Mouse (Mus musculus) kidney, embryonic 15.5 days (tissue): ENCODE measurements around the gene A3galt2. TPM values are rescaled to one million over a fixed set of nuclear protein-coding genes. Genes with fewer than 3 reads are reported as not detected.

Source experiments
- ATAC-seq: fragments of 200-750 bp; cut with Nextera tagmentation; replicated peaks from 2 replicates; pipeline ENCODE4 v1.8.0; 2017; ENCODE audit warnings: moderate TSS enrichment; ENCODE audit not compliant: low FRiP score
- H3K27ac ChIP-seq: fragments of 300-500 bp; sonication (generic); 2 replicates; pipeline ENCODE4 v1.5.1; 2015; ENCODE audit warnings: mild to moderate bottlenecking, inconsistent platforms
- H3K27me3 ChIP-seq: fragments of 300-500 bp; sonication (generic); 2 replicates; pipeline ENCODE4 v1.6.1; 2015; ENCODE audit warnings: inconsistent platforms
- H3K36me3 ChIP-seq: fragments of 300-500 bp; sonication (generic); 2 replicates; pipeline ENCODE4 v1.6.1; 2015; ENCODE audit warnings: inconsistent platforms
- H3K4me1 ChIP-seq: fragments of 300-500 bp; sonication (generic); 2 replicates; pipeline ENCODE4 v1.6.1; 2015; ENCODE audit warnings: inconsistent platforms
- H3K4me2 ChIP-seq: fragments of 300-500 bp; sonication (generic); 2 replicates; pipeline ENCODE4 v1.6.1; 2015; ENCODE audit warnings: moderate library complexity, mild to moderate bottlenecking, inconsistent platforms
- H3K4me3 ChIP-seq: fragments of 300-500 bp; sonication (generic); replicated peaks from 2 replicates; pipeline ENCODE4 v1.5.1; 2015; ENCODE audit warnings: mild to moderate bottlenecking, inconsistent platforms
- H3K9ac ChIP-seq: fragments of 300-500 bp; sonication (generic); 2 replicates; pipeline ENCODE4 v1.6.1; 2015; ENCODE audit warnings: mild to moderate bottlenecking, inconsistent platforms
- H3K9me3 ChIP-seq: fragments of 300-500 bp; sonication (generic); replicated peaks from 2 replicates; pipeline ENCODE4 v1.6.1; 2016; ENCODE audit warnings: inconsistent platforms
- WGBS: fragments of 180-500 bp; shearing (Covaris S2); methylation state at CpG from one replicate; pipeline ENCODE4 v1.1.7; 2015; ENCODE audit warnings: mixed read lengths; 5-methylcytosine and 5-hydroxymethylcytosine counted together
- polyA plus RNA-seq: library from polyadenylated mRNA; unstranded; fragments of >200 nt; fragmentation: Nextera tagmentation; extraction: Ambion mirVana; gene quantifications from 2 replicates; pipeline ENCODE4 v1.2.1, GENCODE M21; 2015

A3galt2 gene
- polyA plus RNA-seq, 1 experiment from 2014 or later: 0.22 TPM

GRCm38 (mm10) chr4:128729709-128730037 is 25.5 kb upstream of the A3galt2 start:
- no peaks in the 10 kb centered on the region for H3K9me3 ChIP-seq
- 4% methylated on average over 5 of the region's 5 CpGs for WGBS
- no peak for ATAC-seq
- H3K4me1 ChIP-seq: peaks cover 68% of the 10 kb centered on the region
- H3K27ac ChIP-seq: peak overlapping the region; percentile 92
- peaks cover 8% of the 10 kb centered on the region for H3K36me3 ChIP-seq
- H3K4me2 ChIP-seq: peak overlapping the region; percentile 63
- H3K4me3 ChIP-seq: peak overlapping the region; percentile 95
- no peaks in the 10 kb centered on the region for H3K27me3 ChIP-seq
- peak overlapping the region; percentile 99 for H3K9ac ChIP-seq

- H3K36me3 ChIP-seq: peaks cover 8% of the 10 kb centered on the region
- H3K9ac ChIP-seq: no peak overlapping the region
- H3K27me3 ChIP-seq: no peaks in the 10 kb centered on the region
- H3K9me3 ChIP-seq: no peaks in the 10 kb centered on the region
- peak overlapping the region; percentile 63 for H3K4me2 ChIP-seq
- 42% methylated on average over 6 of the region's 6 CpGs for WGBS
- H3K27ac ChIP-seq: peak overlapping the region; percentile 92
- ATAC-seq: no peak
- peak overlapping the region; percentile 95 for H3K4me3 ChIP-seq
- H3K4me1 ChIP-seq: peaks cover 74% of the 10 kb centered on the region
Observed at GRCm38 (mm10) chr4:128730271-128730670, 24.9 kb upstream of the A3galt2 start.

GRCm38 (mm10) chr4:128732794-128733193 is 22.4 kb upstream of the A3galt2 start:
- no peak for ATAC-seq
- 41% methylated on average over 5 of the region's 5 CpGs for WGBS
- Histone ChIP-seq H3K9ac (no peak overlapping the region), H3K4me2 (0 out of 2 replicates have a peak overlapping the region, but pooled peaks have one; percentile 43), H3K36me3 (peaks cover 8% of the 10 kb centered on the region), H3K27ac (peak overlapping the region; percentile 54; the same call in 1 of the 2 replicates), H3K9me3 (no peaks in the 10 kb centered on the region), H3K4me3 (no peak overlapping the region), H3K27me3 (no peaks in the 10 kb centered on the region), H3K4me1 (peaks cover 88% of the 10 kb centered on the region)

GRCm38 (mm10) chr4:128733496-128733895 is 21.7 kb upstream of the A3galt2 start:
- 0 out of 2 replicates have a peak overlapping the region, but pooled peaks have one; percentile 9 for H3K4me3 ChIP-seq
- H3K9me3 ChIP-seq: no peaks in the 10 kb centered on the region
- H3K9ac ChIP-seq: no peak overlapping the region
- ATAC-seq: no peak
- H3K4me2 ChIP-seq: peak overlapping the region; percentile 43
- H3K27me3 ChIP-seq: no peaks in the 10 kb centered on the region
- peaks cover 8% of the 10 kb centered on the region for H3K36me3 ChIP-seq
- H3K27ac ChIP-seq: peak overlapping the region; percentile 94
- H3K4me1 ChIP-seq: peaks cover 95% of the 10 kb centered on the region
- 30% methylated on average over 6 of the region's 6 CpGs for WGBS

GRCm38 (mm10) chr4:128734217-128734616 is 20.9 kb upstream of the A3galt2 start:
- Histone ChIP-seq H3K4me3 (0 out of 2 replicates have a peak overlapping the region, but pooled peaks have one; percentile 9), H3K9ac (no peak overlapping the region), H3K36me3 (peaks cover 8% of the 10 kb centered on the region), H3K27ac (peak overlapping the region; percentile 94), H3K4me2 (peak overlapping the region; percentile 43), H3K9me3 (no peaks in the 10 kb centered on the region), H3K27me3 (no peaks in the 10 kb centered on the region), H3K4me1 (peaks cover 89% of the 10 kb centered on the region)
- ATAC-seq: peak; percentile 80
- WGBS: 14% methylated on average over 5 of the region's 5 CpGs

GRCm38 (mm10) chr4:128734721-128735671 is 20.2 kb upstream of the A3galt2 start:
- 0 out of 2 replicates have a peak, but pooled peaks have one; percentile 11 for ATAC-seq
- Histone ChIP-seq H3K9me3 (no peaks in the 10 kb centered on the region), H3K36me3 (peaks cover 8% of the 10 kb centered on the region), H3K4me1 (peaks cover 81% of the 10 kb centered on the region), H3K27me3 (no peaks in the 10 kb centered on the region), H3K27ac (peak overlapping the region; percentile 94), H3K4me3 (no peak overlapping the region), H3K9ac (no peak overlapping the region), H3K4me2 (peak overlapping the region; percentile 43)
- WGBS: 60% methylated on average over 18 of the region's 18 CpGs

- H3K4me2 ChIP-seq: peak overlapping the region; percentile 20
- WGBS: 28% methylated on average over 6 of the region's 6 CpGs
- no peak overlapping the region for H3K9ac ChIP-seq
Observed at GRCm38 (mm10) chr4:128737137-128737589, 18.0 kb upstream of the A3galt2 start.

GRCm38 (mm10) chr4:128737825-128738610 is 17.1 kb upstream of the A3galt2 start:
- peak overlapping the region; percentile 94 for H3K27ac ChIP-seq
- peaks cover 6% of the 10 kb centered on the region for H3K36me3 ChIP-seq
- no peaks in the 10 kb centered on the region for H3K9me3 ChIP-seq
- WGBS: 58% methylated on average over 14 of the region's 14 CpGs
- no peaks in the 10 kb centered on the region for H3K27me3 ChIP-seq
- ATAC-seq: no peak; the same call in 1 of the 2 replicates
- H3K4me3 ChIP-seq: no peak overlapping the region
- peaks cover 75% of the 10 kb centered on the region for H3K4me1 ChIP-seq
- no peak overlapping the region; the same call in 1 of the 2 replicates for H3K4me2 ChIP-seq
- no peak overlapping the region for H3K9ac ChIP-seq

More at GRCm38 (mm10) chr4:128737137-128737589, 18.0 kb upstream of the A3galt2 start:
- H3K9me3 ChIP-seq: no peaks in the 10 kb centered on the region
- H3K27ac ChIP-seq: peak overlapping the region; percentile 94
- ATAC-seq: peak; percentile 33
- no peaks in the 10 kb centered on the region for H3K27me3 ChIP-seq
- no peaks in the 10 kb centered on the region; the same call in 1 of the 2 replicates for H3K36me3 ChIP-seq
- H3K4me3 ChIP-seq: no peak overlapping the region
- H3K4me1 ChIP-seq: peaks cover 74% of the 10 kb centered on the region

- 73% methylated on average over 1 of the region's 1 CpGs for WGBS
- H3K4me2 ChIP-seq: no peak overlapping the region
- H3K9ac ChIP-seq: no peak overlapping the region
- H3K9me3 ChIP-seq: no peaks in the 10 kb centered on the region
- no peaks in the 10 kb centered on the region for H3K27me3 ChIP-seq
- peaks cover 34% of the 10 kb centered on the region for H3K36me3 ChIP-seq
- H3K27ac ChIP-seq: no peak overlapping the region
- peaks cover 46% of the 10 kb centered on the region for H3K4me1 ChIP-seq
- ATAC-seq: no peak
- H3K4me3 ChIP-seq: no peak overlapping the region
Observed at GRCm38 (mm10) chr4:128740878-128741277, 14.3 kb upstream of the A3galt2 start.

- H3K27ac ChIP-seq: peak overlapping the region; percentile 7; the same call in 1 of the 2 replicates
- peaks cover 36% of the 10 kb centered on the region for H3K4me1 ChIP-seq
- no peak overlapping the region for H3K4me2 ChIP-seq
- no peaks in the 10 kb centered on the region for H3K9me3 ChIP-seq
- no peak overlapping the region for H3K4me3 ChIP-seq
- H3K9ac ChIP-seq: peak overlapping the region; percentile 24; the same call in 1 of the 2 replicates
- H3K36me3 ChIP-seq: peaks cover 44% of the 10 kb centered on the region
- 24% methylated on average over 5 of the region's 5 CpGs for WGBS
- ATAC-seq: no peak
- no peaks in the 10 kb centered on the region for H3K27me3 ChIP-seq
Observed at GRCm38 (mm10) chr4:128741906-128742305, 13.3 kb upstream of the A3galt2 start.

GRCm38 (mm10) chr4:128742379-128742970 is 12.7 kb upstream of the A3galt2 start:
- Histone ChIP-seq H3K4me1 (peaks cover 30% of the 10 kb centered on the region), H3K9me3 (no peaks in the 10 kb centered on the region), H3K36me3 (peaks cover 50% of the 10 kb centered on the region), H3K4me2 (no peak overlapping the region), H3K4me3 (no peak overlapping the region), H3K27me3 (no peaks in the 10 kb centered on the region), H3K27ac (peak overlapping the region; percentile 55), H3K9ac (no peak overlapping the region)
- no peak for ATAC-seq
- WGBS: 58% methylated on average over 10 of the region's 10 CpGs
